In genomic region chr9:84861600-84861999, GRCm38 (mm10) we compare ENCODE assay signal across 20 mouse cellular contexts.
DNase-seq lines count a peak whose midpoint lies in the region; ATAC-seq and TF ChIP-seq lines count a peak whose summit lies in the region.
"Had no signal": no experiment of that assay in that cellular context is flagged by ENCODE, and none has a peak within 500 bp of the region (broad histone marks: within the 10 kb centered on the region; RNA-seq: fewer than 3 reads in every experiment).

No protein-coding gene starts in this region.

- no peak for ATAC-seq in hindbrain, postnatal 0 days
- ATAC-seq in hindbrain, embryonic 13.5 days (ENCODE audit: low FRiP score), result no peak
- ATAC-seq in liver, postnatal 0 days, result no peak
- no peak for ATAC-seq in liver, embryonic 11.5 days (replicated peaks; ENCODE audit: low FRiP score)
- ATAC-seq in neural tube, embryonic 14.5 days (ENCODE audit: low read depth), result peak; percentile 73; the same call in 1 of the 2 replicates
- ATAC-seq: forebrain, embryonic 16.5 days had no signal

- TF ChIP-seq POLR2A in brain, embryonic 14.5 days (IDR thresholded peaks at IDR 0.05; ENCODE audit: borderline replicate concordance, extremely low read depth, insufficient read depth, insufficient read length, poor library complexity, severe bottlenecking), result no peak

- no peak for TF ChIP-seq EP300 in liver, postnatal 0 days (IDR thresholded peaks at IDR 0.05; ENCODE audit: low read depth)

- 80% methylated on average over 6 of the region's 6 CpGs for WGBS in hindbrain, postnatal 0 days
- 78% methylated on average over 6 of the region's 6 CpGs for WGBS in hindbrain, embryonic 13.5 days
- WGBS in liver, postnatal 0 days (ENCODE audit: insufficient replicate concordance), result 64% methylated on average over 6 of the region's 6 CpGs
- WGBS in liver, embryonic 11.5 days, result 78% methylated on average over 6 of the region's 6 CpGs
- WGBS in neural tube, embryonic 14.5 days, result 52% methylated on average over 6 of the region's 6 CpGs

- no peak for DNase-seq in hindbrain, postnatal 0 days (ENCODE audit: low spot score)
- DNase-seq in liver, postnatal 0 days, result no peak
- DNase-seq in liver, embryonic 11.5 days (ENCODE audit: low spot score), result no peak
- peak; percentile 4 for DNase-seq in brain, embryonic 14.5 days (ENCODE audit: low read depth)
- no peak for DNase-seq in gastrocnemius, postnatal 10 days
- no peak for DNase-seq in spleen, postnatal 4 days (ENCODE audit: low spot score in 2 of 2)
- DNase-seq: cerebellum, adult 18-20 months; cerebellum, postnatal 36 days; heart, adult 11 months; heart, postnatal 36 days; kidney, adult 9 months; lung, postnatal 4 days; thymus, postnatal 25 days had no signal

- no peak overlapping the region for H3K27ac ChIP-seq in hindbrain, postnatal 0 days
- no peak overlapping the region for H3K27ac ChIP-seq in hindbrain, embryonic 13.5 days
- no peak overlapping the region for H3K27ac ChIP-seq in liver, postnatal 0 days (ENCODE audit: low read depth)
- no peak overlapping the region for H3K27ac ChIP-seq in liver, embryonic 11.5 days (ENCODE audit: low read depth, low read length)
- H3K27ac ChIP-seq in neural tube, embryonic 14.5 days (ENCODE audit: low read depth, low read length), result no peak overlapping the region
- H3K27ac ChIP-seq: embryonic facial prominence, embryonic 12.5 days; heart, embryonic 13.5 days; limb, embryonic 15.5 days had no signal

- H3K9ac ChIP-seq in hindbrain, postnatal 0 days (replicated peaks; ENCODE audit: low read length), result no peak overlapping the region
- H3K9ac ChIP-seq in hindbrain, embryonic 13.5 days, result no peak overlapping the region
- no peak overlapping the region for H3K9ac ChIP-seq in liver, postnatal 0 days (replicated peaks)
- no peak overlapping the region for H3K9ac ChIP-seq in liver, embryonic 11.5 days (ENCODE audit: low read depth, low read length)
- no peak overlapping the region for H3K9ac ChIP-seq in neural tube, embryonic 14.5 days (replicated peaks; ENCODE audit: low read depth, low read length)
- H3K9ac ChIP-seq: embryonic facial prominence, embryonic 12.5 days; heart, embryonic 13.5 days; limb, embryonic 15.5 days had no signal

- no peak overlapping the region for H3K4me3 ChIP-seq in hindbrain, postnatal 0 days (ENCODE audit: low read length)
- H3K4me3 ChIP-seq in hindbrain, embryonic 13.5 days, result no peak overlapping the region
- no peak overlapping the region for H3K4me3 ChIP-seq in liver, postnatal 0 days (ENCODE audit: low read depth, low read length)
- H3K4me3 ChIP-seq in liver, embryonic 11.5 days (ENCODE audit: low read depth, low read length), result no peak overlapping the region
- no peak overlapping the region for H3K4me3 ChIP-seq in neural tube, embryonic 14.5 days (ENCODE audit: low read depth, low read length)
- H3K4me3 ChIP-seq: embryonic facial prominence, embryonic 12.5 days; heart, embryonic 13.5 days; limb, embryonic 15.5 days had no signal

- H3K4me1 ChIP-seq in hindbrain, postnatal 0 days (ENCODE audit: insufficient read depth, low read length), result no peaks in the 10 kb centered on the region
- no peaks in the 10 kb centered on the region for H3K4me1 ChIP-seq in hindbrain, embryonic 13.5 days (replicated peaks)
- H3K4me1 ChIP-seq in liver, postnatal 0 days (ENCODE audit: insufficient read depth), result no peaks in the 10 kb centered on the region
- H3K4me1 ChIP-seq in liver, embryonic 11.5 days (replicated peaks; ENCODE audit: control insufficient read depth, insufficient read depth, low read length), result no peaks in the 10 kb centered on the region
- no peaks in the 10 kb centered on the region for H3K4me1 ChIP-seq in neural tube, embryonic 14.5 days (ENCODE audit: control insufficient read depth, insufficient read depth, low read length)
- H3K4me1 ChIP-seq: embryonic facial prominence, embryonic 12.5 days; heart, embryonic 13.5 days; limb, embryonic 15.5 days had no signal

- TF ChIP-seq CTCF in hindbrain, postnatal 0 days (IDR thresholded peaks at IDR 0.05; ENCODE audit: low read depth), result no peak
- TF ChIP-seq CTCF in liver, postnatal 0 days (IDR thresholded peaks at IDR 0.05; ENCODE audit: low read depth), result no peak
- TF ChIP-seq CTCF in brain, embryonic 14.5 days (IDR thresholded peaks at IDR 0.05; ENCODE audit: borderline replicate concordance, extremely low read depth, insufficient read depth, insufficient read length), result no peak

- no peaks in the 10 kb centered on the region for H3K9me3 ChIP-seq in hindbrain, postnatal 0 days (ENCODE audit: low read length)
- no peaks in the 10 kb centered on the region for H3K9me3 ChIP-seq in hindbrain, embryonic 13.5 days
- no peaks in the 10 kb centered on the region for H3K9me3 ChIP-seq in liver, postnatal 0 days (ENCODE audit: low read length)
- no peaks in the 10 kb centered on the region for H3K9me3 ChIP-seq in liver, embryonic 11.5 days (ENCODE audit: control insufficient read depth, low read length)
- no peaks in the 10 kb centered on the region for H3K9me3 ChIP-seq in neural tube, embryonic 14.5 days (ENCODE audit: control insufficient read depth, low read length)
- H3K9me3 ChIP-seq: embryonic facial prominence, embryonic 12.5 days; heart, embryonic 13.5 days; limb, embryonic 15.5 days had no signal

- 0 out of 2 replicates have a peak overlapping the region, but pooled peaks have one; percentile 5 for H3K4me2 ChIP-seq in hindbrain, postnatal 0 days (ENCODE audit: low read depth, low read length)
- H3K4me2 ChIP-seq in hindbrain, embryonic 13.5 days, result no peak overlapping the region
- H3K4me2 ChIP-seq in liver, postnatal 0 days (ENCODE audit: low read depth, low read length), result peak overlapping the region; percentile 32; the same call in 1 of the 2 replicates
- H3K4me2 ChIP-seq in liver, embryonic 11.5 days, result no peak overlapping the region
- 0 out of 2 replicates have a peak overlapping the region, but pooled peaks have one; percentile 14 for H3K4me2 ChIP-seq in neural tube, embryonic 14.5 days (ENCODE audit: low read depth, low read length)
- H3K4me2 ChIP-seq: embryonic facial prominence, embryonic 12.5 days; heart, embryonic 13.5 days; limb, embryonic 15.5 days; midbrain, embryonic 11.5 days had no signal

- H3K27me3 ChIP-seq in hindbrain, postnatal 0 days (ENCODE audit: insufficient read depth, low read length), result no peaks in the 10 kb centered on the region
- no peaks in the 10 kb centered on the region for H3K27me3 ChIP-seq in hindbrain, embryonic 13.5 days
- no peaks in the 10 kb centered on the region for H3K27me3 ChIP-seq in liver, postnatal 0 days (ENCODE audit: insufficient read depth, low read length)
- H3K27me3 ChIP-seq in liver, embryonic 11.5 days (replicated peaks; ENCODE audit: control insufficient read depth, insufficient read depth, low read length), result no peaks in the 10 kb centered on the region
- no peaks in the 10 kb centered on the region for H3K27me3 ChIP-seq in neural tube, embryonic 14.5 days (ENCODE audit: control insufficient read depth, insufficient read depth, low read length)
- H3K27me3 ChIP-seq: embryonic facial prominence, embryonic 12.5 days; heart, embryonic 13.5 days; limb, embryonic 15.5 days had no signal

- no peaks in the 10 kb centered on the region for H3K36me3 ChIP-seq in hindbrain, postnatal 0 days (ENCODE audit: insufficient read depth, low read length)
- H3K36me3 ChIP-seq in hindbrain, embryonic 13.5 days, result no peaks in the 10 kb centered on the region
- no peaks in the 10 kb centered on the region for H3K36me3 ChIP-seq in liver, postnatal 0 days (replicated peaks; ENCODE audit: insufficient read depth, low read length)
- no peaks in the 10 kb centered on the region for H3K36me3 ChIP-seq in liver, embryonic 11.5 days (ENCODE audit: control insufficient read depth, insufficient read depth, low read length)
- H3K36me3 ChIP-seq in neural tube, embryonic 14.5 days (ENCODE audit: control insufficient read depth, insufficient read depth, low read length), result no peaks in the 10 kb centered on the region
- H3K36me3 ChIP-seq: embryonic facial prominence, embryonic 12.5 days; heart, embryonic 13.5 days; limb, embryonic 15.5 days had no signal

Comparison
In these comparisons a context has a peak if more than half of its experiments do, and no peak if none do; other contexts are left out.
1. H3K4me2 ChIP-seq: peak in hindbrain, postnatal 0 days (single experiment), liver, postnatal 0 days (single experiment) and neural tube, embryonic 14.5 days (single experiment); none in hindbrain, embryonic 13.5 days (single experiment) and liver, embryonic 11.5 days (single experiment).